Mouse (Mus musculus): ENCODE measurements around the gene Nmnat1. TPM values are rescaled to one million over a fixed set of nuclear protein-coding genes. Genes with fewer than 3 reads are reported as not detected.
A peak's percentile ranks its signal among the peaks of the same experiment; 100 is the strongest.
"Not testable (repeated sequence)": the region's sequence is repeated elsewhere in the genome, so short reads cannot be mapped to it uniquely, and the experiment has no call there.

The Nmnat1 gene
- polyA plus RNA-seq, 1 experiment from 2014 or later = 14.7 TPM

- peak overlapping the region; percentile 69 for H3K4me3 ChIP-seq (replicated peaks)
- peak overlapping the region; percentile 85 for H3K27ac ChIP-seq
- H3K9me3 ChIP-seq = no peaks in the 10 kb centered on the region
- peaks cover 38% of the 10 kb centered on the region for H3K36me3 ChIP-seq (replicated peaks)
- WGBS = 1% methylated on average over 10 of the region's 10 CpGs
- ATAC-seq (ENCODE audit: low FRiP score) = peak; percentile 2; the same call in 1 of the 2 replicates
- no peaks in the 10 kb centered on the region for H3K27me3 ChIP-seq
- H3K4me2 ChIP-seq = peak overlapping the region; percentile 64
- H3K4me1 ChIP-seq = peaks cover 24% of the 10 kb centered on the region
- peak overlapping the region; percentile 76 for H3K9ac ChIP-seq
Measured at GRCm38 (mm10) chr4:149485825-149486206, 814 bp upstream of the Nmnat1 start.

GRCm38 (mm10) chr4:149484566-149484965 lies 436 bp downstream of the Nmnat1 start:
- no peaks in the 10 kb centered on the region for H3K9me3 ChIP-seq
- peak overlapping the region; percentile 69 for H3K4me3 ChIP-seq (replicated peaks)
- 51% methylated on average over 3 of the region's 3 CpGs for WGBS
- H3K4me1 ChIP-seq = peaks cover 24% of the 10 kb centered on the region
- no peaks in the 10 kb centered on the region for H3K27me3 ChIP-seq
- peak overlapping the region; percentile 85 for H3K27ac ChIP-seq
- H3K4me2 ChIP-seq = peak overlapping the region; percentile 64
- ATAC-seq (ENCODE audit: low FRiP score) = peak; percentile 23; the same call in 1 of the 2 replicates
- peak overlapping the region; percentile 76 for H3K9ac ChIP-seq
- peaks cover 28% of the 10 kb centered on the region for H3K36me3 ChIP-seq (replicated peaks)

- H3K4me1 ChIP-seq = no peaks in the 10 kb centered on the region
- no peak within 1 kb of the TSS for H3K4me3 ChIP-seq (replicated peaks)
- H3K27me3 ChIP-seq = no peaks in the 10 kb centered on the region
- H3K27ac ChIP-seq = no peak within 1 kb of the TSS
- no peak for ATAC-seq (ENCODE audit: low FRiP score)
- peaks cover 19% of the 10 kb centered on the region for H3K36me3 ChIP-seq (replicated peaks)
- 87% methylated on average over 11 of the region's 11 CpGs for WGBS
- no peak within 1 kb of the TSS for H3K4me2 ChIP-seq
- no peaks in the 10 kb centered on the region for H3K9me3 ChIP-seq
- no peak within 1 kb of the TSS for H3K9ac ChIP-seq
Measured at GRCm38 (mm10) chr4:149477078-149477477, 7.9 kb downstream of the Nmnat1 start, which contains the start of gene Tmem274. Gene Tmem274, plus strand, starts transcription at chr4:149477378.

- ATAC-seq (ENCODE audit: low FRiP score) = no peak
- H3K9me3 ChIP-seq = no peaks in the 10 kb centered on the region
- peaks cover 27% of the 10 kb centered on the region for H3K36me3 ChIP-seq (replicated peaks)
- H3K9ac ChIP-seq = no peak overlapping the region
- H3K4me3 ChIP-seq (replicated peaks) = no peak overlapping the region
- H3K27ac ChIP-seq = no peak overlapping the region
- H3K4me1 ChIP-seq = no peaks in the 10 kb centered on the region
- 84% methylated on average over 7 of the region's 7 CpGs for WGBS
- H3K27me3 ChIP-seq = no peaks in the 10 kb centered on the region
- no peak overlapping the region for H3K4me2 ChIP-seq
Measured at GRCm38 (mm10) chr4:149475096-149475495, 9.9 kb downstream of the Nmnat1 start.

- ATAC-seq (ENCODE audit: low FRiP score) = no peak
- H3K36me3 ChIP-seq (replicated peaks) = peaks cover 51% of the 10 kb centered on the region
- 94% methylated on average over 3 of the region's 3 CpGs for WGBS
Measured at GRCm38 (mm10) chr4:149469557-149469956, 15.4 kb downstream of the Nmnat1 start.

GRCm38 (mm10) chr4:149463435-149463950 lies 21.5 kb downstream of the Nmnat1 start:
- Histone ChIP-seq H3K4me1 (no peaks in the 10 kb centered on the region), H3K36me3 (replicated peaks) (peaks cover 10% of the 10 kb centered on the region), H3K27ac (no peak overlapping the region), H3K27me3 (no peaks in the 10 kb centered on the region), H3K4me2 (no peak overlapping the region), H3K4me3 (replicated peaks) (no peak overlapping the region), H3K9ac (no peak overlapping the region), H3K9me3 (no peaks in the 10 kb centered on the region)
- no peak for ATAC-seq (ENCODE audit: low FRiP score)
- 77% methylated on average over 6 of the region's 6 CpGs for WGBS

More at GRCm38 (mm10) chr4:149469557-149469956, 15.4 kb downstream of the Nmnat1 start:
- no peak overlapping the region for H3K27ac ChIP-seq
- no peaks in the 10 kb centered on the region for H3K9me3 ChIP-seq
- no peaks in the 10 kb centered on the region for H3K4me1 ChIP-seq
- H3K27me3 ChIP-seq = no peaks in the 10 kb centered on the region
- H3K4me3 ChIP-seq (replicated peaks) = no peak overlapping the region
- H3K4me2 ChIP-seq = no peak overlapping the region
- no peak overlapping the region for H3K9ac ChIP-seq

GRCm38 (mm10) chr4:149462305-149462971 lies 22.6 kb downstream of the Nmnat1 start:
- H3K27ac ChIP-seq = no peak overlapping the region
- no peak overlapping the region for H3K9ac ChIP-seq
- H3K4me3 ChIP-seq (replicated peaks) = no peak overlapping the region
- no peaks in the 10 kb centered on the region for H3K4me1 ChIP-seq
- H3K4me2 ChIP-seq = no peak overlapping the region
- WGBS = 81% methylated on average over 6 of the region's 6 CpGs
- no peaks in the 10 kb centered on the region for H3K27me3 ChIP-seq
- no peak for ATAC-seq (ENCODE audit: low FRiP score)
- H3K36me3 ChIP-seq (replicated peaks) = 0 out of 2 replicates have a peak, but pooled peaks cover 3% of the 10 kb centered on the region
- no peaks in the 10 kb centered on the region for H3K9me3 ChIP-seq

GRCm38 (mm10) chr4:149461579-149462304 lies 23.3 kb downstream of the Nmnat1 start:
- Histone ChIP-seq H3K27ac (no peak overlapping the region), H3K27me3 (no peaks in the 10 kb centered on the region), H3K4me3 (replicated peaks) (no peak overlapping the region), H3K9ac (no peak overlapping the region), H3K4me2 (no peak overlapping the region), H3K4me1 (no peaks in the 10 kb centered on the region), H3K36me3 (replicated peaks) (0 out of 2 replicates have a peak, but pooled peaks cover 3% of the 10 kb centered on the region), H3K9me3 (no peaks in the 10 kb centered on the region)
- 81% methylated on average over 3 of the region's 7 CpGs for WGBS
- ATAC-seq (ENCODE audit: low FRiP score) = no peak

GRCm38 (mm10) chr4:149460475-149460874 lies 24.5 kb downstream of the Nmnat1 start:
- not testable (repeated sequence) for H3K4me3 ChIP-seq (replicated peaks); H3K27me3 ChIP-seq; ATAC-seq (ENCODE audit: low FRiP score); H3K4me2 ChIP-seq; H3K9ac ChIP-seq; H3K4me1 ChIP-seq; H3K27ac ChIP-seq; H3K36me3 ChIP-seq (replicated peaks); H3K9me3 ChIP-seq
- WGBS = 86% methylated on average over 2 of the region's 2 CpGs

GRCm38 (mm10) chr4:149459425-149459824 lies 25.6 kb downstream of the Nmnat1 start:
- H3K27ac ChIP-seq = no peak overlapping the region
- H3K4me1 ChIP-seq = no peaks in the 10 kb centered on the region
- no peak overlapping the region for H3K9ac ChIP-seq
- H3K4me3 ChIP-seq (replicated peaks) = no peak overlapping the region
- no peaks in the 10 kb centered on the region for H3K27me3 ChIP-seq
- H3K4me2 ChIP-seq = no peak overlapping the region
- no peaks in the 10 kb centered on the region for H3K9me3 ChIP-seq
- ATAC-seq (ENCODE audit: low FRiP score) = no peak
- 89% methylated on average over 1 of the region's 1 CpGs for WGBS
- H3K36me3 ChIP-seq (replicated peaks) = no peaks in the 10 kb centered on the region

- Histone ChIP-seq H3K4me3 (replicated peaks) (no peak overlapping the region), H3K9me3 (no peaks in the 10 kb centered on the region), H3K27ac (no peak overlapping the region), H3K4me1 (no peaks in the 10 kb centered on the region), H3K36me3 (replicated peaks) (no peaks in the 10 kb centered on the region), H3K27me3 (no peaks in the 10 kb centered on the region), H3K4me2 (no peak overlapping the region), H3K9ac (no peak overlapping the region)
- 68% methylated on average over 5 of the region's 5 CpGs for WGBS
- ATAC-seq (ENCODE audit: low FRiP score) = no peak
Measured at GRCm38 (mm10) chr4:149458526-149458925, 26.5 kb downstream of the Nmnat1 start.

- H3K4me3 ChIP-seq (replicated peaks) = no peak overlapping the region
- 75% methylated on average over 6 of the region's 6 CpGs for WGBS
- no peak for ATAC-seq (ENCODE audit: low FRiP score)
- H3K27me3 ChIP-seq = no peaks in the 10 kb centered on the region
- no peak overlapping the region for H3K27ac ChIP-seq
- H3K4me2 ChIP-seq = no peak overlapping the region
- no peaks in the 10 kb centered on the region for H3K36me3 ChIP-seq (replicated peaks)
- H3K9me3 ChIP-seq = no peaks in the 10 kb centered on the region
- H3K4me1 ChIP-seq = no peaks in the 10 kb centered on the region
- H3K9ac ChIP-seq = no peak overlapping the region
Measured at GRCm38 (mm10) chr4:149457831-149458430, 27.1 kb downstream of the Nmnat1 start.
